Mouse (Mus musculus) stomach, embryonic 15.5 days (tissue): ENCODE results near the gene Pak1. TPM values are rescaled to one million over a fixed set of nuclear protein-coding genes. Genes with fewer than 3 reads are reported as not detected.

ENCODE experiments used
- ATAC-seq: fragments of 200-750 bp; cut with Nextera tagmentation; 2 replicates; pipeline ENCODE4 v1.8.0; 2017; ENCODE audit warnings: low read depth, moderate number of reproducible peaks, moderate TSS enrichment; ENCODE audit not compliant: insufficient read depth, low FRiP score
- H3K27ac ChIP-seq: fragments of 300-500 bp; sonication (generic); 2 replicates; pipeline ENCODE4 v1.5.1; 2015; ENCODE audit warnings: mild to moderate bottlenecking, inconsistent platforms
- H3K27me3 ChIP-seq: fragments of 300-500 bp; sonication (generic); replicated peaks from 2 replicates; pipeline ENCODE4 v1.6.1; 2015; ENCODE audit warnings: inconsistent platforms
- H3K36me3 ChIP-seq: fragments of 300-500 bp; sonication (generic); 2 replicates; pipeline ENCODE4 v1.6.1; 2015; ENCODE audit warnings: inconsistent platforms
- H3K4me1 ChIP-seq: fragments of 300-500 bp; sonication (generic); 2 replicates; pipeline ENCODE4 v1.6.1; 2015; ENCODE audit warnings: inconsistent platforms
- H3K4me2 ChIP-seq: fragments of 300-500 bp; sonication (generic); 2 replicates; pipeline ENCODE4 v1.6.1; 2015; ENCODE audit warnings: mild to moderate bottlenecking, inconsistent platforms
- H3K4me3 ChIP-seq: fragments of 300-500 bp; sonication (generic); replicated peaks from 2 replicates; pipeline ENCODE4 v1.5.1; 2015; ENCODE audit warnings: inconsistent platforms
- H3K9ac ChIP-seq: fragments of 300-500 bp; sonication (generic); 2 replicates; pipeline ENCODE4 v1.6.1; 2015; ENCODE audit warnings: inconsistent platforms
- H3K9me3 ChIP-seq: fragments of 300-500 bp; sonication (generic); 2 replicates; pipeline ENCODE4 v1.6.1; 2016; ENCODE audit warnings: inconsistent platforms
- WGBS: fragments of 180-500 bp; shearing (Covaris S2); methylation state at CpG from one replicate; pipeline ENCODE4 v1.1.7; 2015; 5-methylcytosine and 5-hydroxymethylcytosine counted together
- polyA plus RNA-seq: library from polyadenylated mRNA; unstranded; fragments of >200 nt; fragmentation: Nextera tagmentation; extraction: Ambion mirVana; gene quantifications from 2 replicates; pipeline ENCODE4 v1.2.1, GENCODE M21; 2015

Gene Pak1
- 27.2 and 30.3 TPM in 2 replicates for polyA plus RNA-seq

- H3K9ac ChIP-seq = peak within 1 kb of the TSS; percentile 57
- no peaks in the 10 kb centered on the region for H3K27me3 ChIP-seq
- H3K4me2 ChIP-seq = peak within 1 kb of the TSS; percentile 97
- H3K4me3 ChIP-seq = peak within 1 kb of the TSS; percentile 72
- H3K36me3 ChIP-seq = no peaks in the 10 kb centered on the region
- peak; percentile 87 for ATAC-seq
- no peaks in the 10 kb centered on the region for H3K9me3 ChIP-seq
- H3K4me1 ChIP-seq = peaks cover 4% of the 10 kb centered on the region; the same call in 1 of the 2 replicates
- WGBS = 0% methylated on average over 32 of the region's 46 CpGs
- peak within 1 kb of the TSS; percentile 86 for H3K27ac ChIP-seq
Measured at GRCm38 (mm10) chr7:97788190-97788668, at the start of gene Pak1. Gene Pak1, plus strand, starts transcription at chr7:97788541.

GRCm38 (mm10) chr7:97740948-97741347, 47.4 kb upstream of the Pak1 start:
- Histone ChIP-seq H3K9me3 (no peaks in the 10 kb centered on the region), H3K4me1 (no peaks in the 10 kb centered on the region), H3K27ac (no peak overlapping the region), H3K4me2 (no peak overlapping the region), H3K36me3 (no peaks in the 10 kb centered on the region), H3K9ac (no peak overlapping the region), H3K4me3 (no peak overlapping the region), H3K27me3 (no peaks in the 10 kb centered on the region)
- 50% methylated on average over 10 of the region's 10 CpGs for WGBS
- ATAC-seq = no peak; the same call in 1 of the 2 replicates

- H3K4me2 ChIP-seq = no peak overlapping the region
- no peak overlapping the region for H3K27ac ChIP-seq
- no peak overlapping the region for H3K4me3 ChIP-seq
- no peaks in the 10 kb centered on the region for H3K4me1 ChIP-seq
- WGBS = 30% methylated on average over 1 of the region's 1 CpGs
- no peak overlapping the region for H3K9ac ChIP-seq
- no peaks in the 10 kb centered on the region for H3K27me3 ChIP-seq
- no peaks in the 10 kb centered on the region for H3K36me3 ChIP-seq
- no peaks in the 10 kb centered on the region for H3K9me3 ChIP-seq
- no peak for ATAC-seq
Measured at GRCm38 (mm10) chr7:97741756-97742291, 46.5 kb upstream of the Pak1 start.

- H3K36me3 ChIP-seq = no peaks in the 10 kb centered on the region
- no peak for ATAC-seq
- H3K9ac ChIP-seq = no peak overlapping the region
- no peak overlapping the region for H3K4me3 ChIP-seq
- no peaks in the 10 kb centered on the region for H3K9me3 ChIP-seq
- peaks cover 3% of the 10 kb centered on the region; the same call in 1 of the 2 replicates for H3K4me1 ChIP-seq
- no peaks in the 10 kb centered on the region for H3K27me3 ChIP-seq
- no peak overlapping the region for H3K27ac ChIP-seq
- no peak overlapping the region for H3K4me2 ChIP-seq
- 15% methylated on average over 3 of the region's 3 CpGs for WGBS
Measured at GRCm38 (mm10) chr7:97745299-97745698, 43.0 kb upstream of the Pak1 start.

- H3K9ac ChIP-seq = no peak overlapping the region
- no peak overlapping the region for H3K4me2 ChIP-seq
- H3K4me3 ChIP-seq = no peak overlapping the region
- peaks cover 3% of the 10 kb centered on the region; the same call in 1 of the 2 replicates for H3K4me1 ChIP-seq
- no peaks in the 10 kb centered on the region for H3K27me3 ChIP-seq
- H3K27ac ChIP-seq = no peak overlapping the region
- WGBS = 63% methylated on average over 4 of the region's 4 CpGs
- H3K36me3 ChIP-seq = no peaks in the 10 kb centered on the region
- peak; percentile 70; the same call in 1 of the 2 replicates for ATAC-seq
- no peaks in the 10 kb centered on the region for H3K9me3 ChIP-seq
Measured at GRCm38 (mm10) chr7:97747176-97747707, 41.1 kb upstream of the Pak1 start.

- no peak overlapping the region for H3K4me3 ChIP-seq
- H3K36me3 ChIP-seq = no peaks in the 10 kb centered on the region
- peak; percentile 65 for ATAC-seq
- no peaks in the 10 kb centered on the region for H3K27me3 ChIP-seq
- peaks cover 3% of the 10 kb centered on the region; the same call in 1 of the 2 replicates for H3K4me1 ChIP-seq
- no peaks in the 10 kb centered on the region for H3K9me3 ChIP-seq
- no peak overlapping the region for H3K27ac ChIP-seq
- peak overlapping the region; percentile 37; the same call in 1 of the 2 replicates for H3K4me2 ChIP-seq
- WGBS = 25% methylated on average over 28 of the region's 28 CpGs
- H3K9ac ChIP-seq = no peak overlapping the region
Measured at GRCm38 (mm10) chr7:97747787-97748497, 40.4 kb upstream of the Pak1 start.

- Histone ChIP-seq H3K4me2 (peak overlapping the region; percentile 45), H3K4me3 (peak overlapping the region; percentile 21), H3K9ac (no peak overlapping the region)
Measured at GRCm38 (mm10) chr7:97748527-97749206, 39.7 kb upstream of the Pak1 start.

GRCm38 (mm10) chr7:97749207-97750190, 38.8 kb upstream of the Pak1 start:
- Histone ChIP-seq H3K4me1 (peaks cover 3% of the 10 kb centered on the region; the same call in 1 of the 2 replicates), H3K9me3 (no peaks in the 10 kb centered on the region), H3K9ac (no peak overlapping the region), H3K4me2 (peak overlapping the region; percentile 45), H3K27ac (peak overlapping the region; percentile 68), H3K4me3 (peak overlapping the region; percentile 21), H3K27me3 (no peaks in the 10 kb centered on the region), H3K36me3 (no peaks in the 10 kb centered on the region)
- ATAC-seq = 0 out of 2 replicates have a peak, but pooled peaks have one; percentile 41
- WGBS = 31% methylated on average over 19 of the region's 19 CpGs

More at GRCm38 (mm10) chr7:97748527-97749206, 39.7 kb upstream of the Pak1 start:
- Histone ChIP-seq H3K9me3 (no peaks in the 10 kb centered on the region), H3K4me1 (peaks cover 3% of the 10 kb centered on the region; the same call in 1 of the 2 replicates), H3K27me3 (no peaks in the 10 kb centered on the region), H3K36me3 (no peaks in the 10 kb centered on the region), H3K27ac (peak overlapping the region; percentile 68)
- ATAC-seq = no peak; the same call in 1 of the 2 replicates
- 56% methylated on average over 10 of the region's 10 CpGs for WGBS

GRCm38 (mm10) chr7:97756967-97757881, 31.1 kb upstream of the Pak1 start:
- H3K4me2 ChIP-seq = peak overlapping the region; percentile 30; the same call in 1 of the 2 replicates
- no peaks in the 10 kb centered on the region for H3K9me3 ChIP-seq
- 58% methylated on average over 18 of the region's 18 CpGs for WGBS
- no peaks in the 10 kb centered on the region for H3K27me3 ChIP-seq
- no peaks in the 10 kb centered on the region for H3K36me3 ChIP-seq
- H3K27ac ChIP-seq = no peak overlapping the region
- H3K4me3 ChIP-seq = no peak overlapping the region
- H3K4me1 ChIP-seq = no peaks in the 10 kb centered on the region
- H3K9ac ChIP-seq = no peak overlapping the region
- ATAC-seq = peak; percentile 58; the same call in 1 of the 2 replicates

- 74% methylated on average over 11 of the region's 11 CpGs for WGBS
- Histone ChIP-seq H3K4me2 (no peak overlapping the region), H3K4me3 (no peak overlapping the region), H3K9ac (no peak overlapping the region), H3K4me1 (no peaks in the 10 kb centered on the region), H3K36me3 (no peaks in the 10 kb centered on the region), H3K27me3 (no peaks in the 10 kb centered on the region), H3K9me3 (no peaks in the 10 kb centered on the region), H3K27ac (no peak overlapping the region)
- ATAC-seq = no peak
Measured at GRCm38 (mm10) chr7:97764591-97764990, 23.8 kb upstream of the Pak1 start.
